Mouse (Mus musculus) megakaryocyte, embryonic 14.5 days (primary cell): Measurements from ENCODE around the gene Rhobtb1. TPM values are rescaled to one million over a fixed set of nuclear protein-coding genes. Genes with fewer than 3 reads are reported as not detected.

Experiments
- H3K27me3 ChIP-seq: replicated peaks from 2 replicates; pipeline ENCODE3; 2012; ENCODE audit warnings: inconsistent platforms
- H3K36me3 ChIP-seq: replicated peaks from 2 replicates; pipeline ENCODE3; 2012; ENCODE audit warnings: low read length, inconsistent platforms, mixed read lengths
- H3K4me1 ChIP-seq: 2 replicates; pipeline ENCODE4 v1.6.1; 2012; ENCODE audit warnings: inconsistent platforms
- H3K4me3 ChIP-seq: replicated peaks from 2 replicates; pipeline ENCODE3; 2012; ENCODE audit warnings: moderate library complexity, mild to moderate bottlenecking, inconsistent platforms
- H3K9me3 ChIP-seq: 2 replicates; pipeline ENCODE4 v1.6.1; 2012; ENCODE audit warnings: inconsistent platforms
- FLI1 ChIP-seq: IDR thresholded peaks from 2 replicates; pipeline ENCODE4 v1.6.1; 2012; ENCODE audit warnings: low read length, inconsistent platforms, mixed read lengths
- GATA1 ChIP-seq: IDR thresholded peaks from 3 replicates; pipeline ENCODE4 v1.6.1; 2012; ENCODE audit warnings: mixed read lengths, low read length, inconsistent platforms, borderline replicate concordance
- polyA plus RNA-seq: library from polyadenylated mRNA; stranded (reverse); fragments of >175 nt; gene quantifications from 2 replicates; pipeline ENCODE4 v1.2.3, GENCODE M21; 2012; ENCODE audit warnings: low replicate concordance; ENCODE audit not compliant: insufficient read depth

Rhobtb1 gene
- polyA plus RNA-seq, 1 experiment, result 3.5 TPM

DNA sequence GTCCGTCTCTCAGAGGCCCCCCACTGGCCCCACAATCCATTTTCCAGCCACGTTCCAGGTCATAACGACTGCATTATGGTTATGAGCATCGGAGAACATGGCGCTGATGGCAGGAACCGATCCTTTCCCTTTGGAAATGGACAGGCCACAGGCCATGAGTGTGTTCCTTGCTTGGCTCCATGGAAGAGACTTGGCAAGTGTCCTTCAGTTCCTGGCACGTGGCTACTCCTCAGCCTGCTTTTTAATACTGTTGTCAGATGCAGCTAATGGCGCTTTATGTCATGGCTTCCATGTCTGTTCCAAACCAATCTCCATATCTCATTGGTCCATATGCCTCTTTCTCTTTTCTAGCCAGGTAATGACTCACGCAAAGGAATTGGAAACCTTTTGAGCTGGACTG lies 86.5 kb downstream of the Rhobtb1 start:
- Histone ChIP-seq H3K4me3 (no peak overlapping the region), H3K4me1 (peaks cover 6% of the 10 kb centered on the region), H3K27me3 (no peaks in the 10 kb centered on the region), H3K36me3 (peaks cover 40% of the 10 kb centered on the region), H3K9me3 (peaks cover 14% of the 10 kb centered on the region; the same call in 1 of the 2 replicates)
- TF ChIP-seq FLI1 (no peak), GATA1 (no peak)

DNA sequence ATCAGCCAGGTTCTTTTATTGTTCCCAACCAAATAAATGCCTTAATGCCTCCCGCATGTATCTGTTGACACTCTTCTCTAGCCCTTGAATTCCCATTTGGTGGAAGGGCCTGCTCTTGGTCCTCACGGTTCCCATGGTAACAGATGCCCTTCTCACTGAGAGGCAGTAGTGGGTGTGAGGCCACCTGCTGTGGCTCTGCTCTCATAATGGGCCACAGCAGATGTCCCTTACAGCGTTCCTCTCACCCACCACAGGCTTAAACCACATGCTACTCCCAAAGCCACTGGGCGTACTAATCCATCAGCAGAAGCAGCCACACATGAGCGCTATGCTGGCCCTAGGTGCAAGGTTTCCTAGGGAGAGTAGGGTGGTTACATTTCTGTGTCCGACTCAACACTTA lies 87.1 kb downstream of the Rhobtb1 start:
- peaks cover 40% of the 10 kb centered on the region for H3K36me3 ChIP-seq
- no peaks in the 10 kb centered on the region for H3K27me3 ChIP-seq
- no peak overlapping the region for H3K4me3 ChIP-seq
- TF ChIP-seq FLI1 (no peak), GATA1 (no peak)
- peaks cover 14% of the 10 kb centered on the region; the same call in 1 of the 2 replicates for H3K9me3 ChIP-seq
- peaks cover 12% of the 10 kb centered on the region for H3K4me1 ChIP-seq

DNA sequence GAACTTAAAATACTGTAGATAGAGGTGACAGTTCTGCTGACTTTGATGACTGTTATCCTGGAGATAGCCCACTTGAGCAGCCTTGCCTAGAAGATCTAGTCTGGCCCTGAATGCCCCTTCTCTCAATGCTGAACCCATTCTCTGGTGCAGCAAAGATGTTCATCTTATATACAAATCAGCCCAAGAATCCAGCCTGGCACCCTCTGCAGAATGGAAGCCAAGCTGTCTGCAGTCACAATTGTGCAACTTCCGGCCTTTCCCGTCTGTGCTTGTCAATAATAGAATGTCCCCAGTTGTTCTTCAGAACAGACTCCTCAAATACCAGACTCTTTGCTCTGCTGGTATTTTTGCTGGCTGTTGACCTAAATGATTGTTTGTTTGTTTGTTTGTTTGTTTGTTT lies 89.3 kb downstream of the Rhobtb1 start:
- Histone ChIP-seq H3K9me3 (peaks cover 14% of the 10 kb centered on the region; the same call in 1 of the 2 replicates), H3K27me3 (peaks cover 2% of the 10 kb centered on the region), H3K4me1 (peaks cover 28% of the 10 kb centered on the region), H3K36me3 (peaks cover 40% of the 10 kb centered on the region), H3K4me3 (no peak overlapping the region)
- TF ChIP-seq GATA1, result no peak

DNA sequence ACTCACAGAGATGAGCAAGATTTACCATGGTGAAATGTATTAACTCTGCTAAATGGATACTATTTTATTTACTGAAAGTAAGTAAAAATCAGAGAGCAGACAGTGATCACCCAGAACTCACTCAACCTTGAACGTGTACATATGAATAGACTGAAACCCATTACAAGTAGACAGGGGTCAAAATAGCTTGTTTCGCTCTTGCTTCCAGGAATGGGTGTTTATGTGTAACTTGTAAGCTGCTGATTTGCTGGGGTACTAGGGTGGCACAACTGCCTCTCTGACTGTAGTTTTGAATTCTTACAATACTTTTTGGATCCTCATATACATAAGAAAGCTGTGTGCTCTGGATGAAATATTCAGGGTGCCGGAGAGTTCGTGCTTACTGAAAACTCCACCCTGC lies 93.9 kb downstream of the Rhobtb1 start:
- H3K4me1 ChIP-seq, result peaks cover 41% of the 10 kb centered on the region
- peaks cover 27% of the 10 kb centered on the region for H3K36me3 ChIP-seq
- no peak overlapping the region for H3K4me3 ChIP-seq
- peaks cover 2% of the 10 kb centered on the region for H3K27me3 ChIP-seq
- peaks cover 5% of the 10 kb centered on the region; the same call in 1 of the 2 replicates for H3K9me3 ChIP-seq
- TF ChIP-seq FLI1, result no peak

DNA sequence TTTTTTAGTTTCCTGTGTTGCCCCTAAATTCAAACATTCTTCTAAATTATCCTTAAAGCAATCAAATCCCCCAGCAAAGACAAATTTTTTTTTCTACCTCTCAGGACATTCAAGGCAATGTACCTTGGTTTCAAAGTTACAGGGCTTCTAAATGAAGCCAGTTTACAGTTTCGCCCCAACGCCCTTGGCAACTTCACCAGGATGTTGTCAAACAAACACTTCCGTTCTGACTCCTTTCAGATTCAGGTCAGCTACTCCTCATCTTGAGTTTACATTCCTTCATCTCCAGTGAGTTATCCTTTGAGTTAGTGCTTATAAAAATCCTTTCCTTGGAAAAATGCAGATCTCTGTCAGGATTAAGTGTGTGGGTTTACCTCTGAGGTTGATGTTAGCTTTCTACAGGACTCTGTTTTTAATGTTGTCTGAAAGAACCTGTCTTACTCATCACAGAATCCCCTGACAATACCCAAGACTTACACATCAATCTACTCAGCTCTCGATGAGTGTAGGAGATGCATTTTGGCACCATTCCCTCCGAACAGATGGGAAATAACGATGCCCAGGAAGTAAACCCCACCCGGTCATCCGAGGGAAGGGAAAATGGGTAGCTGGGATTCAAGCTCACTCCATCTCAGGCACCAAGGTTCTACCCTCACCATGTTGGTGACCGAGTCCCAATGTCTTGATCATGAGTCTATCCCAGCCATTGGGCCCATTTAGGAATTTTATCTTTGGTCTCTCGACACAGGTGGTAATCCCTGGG lies 94.9 kb downstream of the Rhobtb1 start:
- H3K27me3 ChIP-seq, result peaks cover 2% of the 10 kb centered on the region
- H3K9me3 ChIP-seq, result peaks cover 5% of the 10 kb centered on the region; the same call in 1 of the 2 replicates
- H3K36me3 ChIP-seq, result peaks cover 33% of the 10 kb centered on the region
- H3K4me1 ChIP-seq, result peaks cover 41% of the 10 kb centered on the region
- TF ChIP-seq GATA1, result no peak
- no peak for TF ChIP-seq FLI1
- no peak overlapping the region for H3K4me3 ChIP-seq

DNA sequence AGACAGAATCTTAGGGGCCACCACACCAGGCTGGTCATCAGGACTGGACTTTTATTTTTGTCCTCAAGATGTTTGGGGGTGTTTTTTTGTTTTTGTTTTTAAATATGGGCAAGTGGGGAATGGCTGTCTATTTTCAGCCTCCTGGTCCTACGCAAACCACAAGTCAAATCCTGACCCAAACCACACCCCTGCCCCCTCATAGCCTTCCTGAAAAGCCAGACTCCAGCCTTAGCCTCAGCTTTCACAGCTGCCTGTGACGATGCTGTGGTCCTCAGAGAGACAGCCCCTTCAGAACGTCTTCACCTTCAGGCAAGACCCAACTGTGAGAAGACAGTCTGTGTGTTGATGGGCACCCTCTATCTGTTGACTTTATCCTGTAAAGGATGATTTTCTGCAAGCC lies 95.5 kb downstream of the Rhobtb1 start:
- TF ChIP-seq FLI1 (no peak), GATA1 (no peak)
- peaks cover 41% of the 10 kb centered on the region for H3K4me1 ChIP-seq
- peak overlapping the region; percentile 83 for H3K4me3 ChIP-seq
- peaks cover 38% of the 10 kb centered on the region for H3K36me3 ChIP-seq
- H3K27me3 ChIP-seq, result peaks cover 2% of the 10 kb centered on the region
- peaks cover 4% of the 10 kb centered on the region; the same call in 1 of the 2 replicates for H3K9me3 ChIP-seq

DNA sequence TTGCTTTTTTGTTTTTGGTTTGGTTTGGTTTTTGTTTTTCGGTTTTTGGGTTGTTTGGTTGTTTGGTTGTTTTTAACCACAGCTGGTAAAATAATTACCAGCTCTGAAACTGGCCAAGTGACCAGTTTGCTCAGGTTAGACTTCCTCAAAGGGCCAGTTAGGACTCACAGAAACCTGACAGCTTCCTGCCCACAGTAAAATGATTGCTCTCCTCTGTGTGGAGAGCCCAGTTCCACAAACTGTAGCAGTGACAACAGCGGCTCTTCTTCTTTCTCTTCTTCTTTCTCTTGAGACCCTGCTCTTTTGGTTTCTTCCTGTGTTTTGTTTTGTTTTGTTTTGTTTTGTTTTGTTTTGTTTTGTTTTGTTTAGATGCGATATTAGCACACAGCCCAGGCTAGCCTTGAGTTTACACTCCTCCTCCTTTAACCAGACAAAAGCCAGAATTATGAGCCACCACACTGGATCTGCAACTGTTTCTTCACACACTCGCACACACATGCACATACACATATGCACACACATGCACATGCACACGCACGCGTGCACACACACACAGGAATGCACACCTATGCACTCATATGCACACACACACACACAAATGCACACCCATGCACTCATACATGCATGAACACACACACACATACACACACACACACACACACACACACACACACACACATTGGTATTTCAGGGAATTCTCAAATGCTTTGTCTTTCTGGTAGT lies 96.2 kb downstream of the Rhobtb1 start:
- Histone ChIP-seq H3K9me3 (no peaks in the 10 kb centered on the region), H3K27me3 (peaks cover 2% of the 10 kb centered on the region), H3K4me1 (peaks cover 46% of the 10 kb centered on the region), H3K36me3 (peaks cover 40% of the 10 kb centered on the region), H3K4me3 (peak overlapping the region; percentile 80)
- TF ChIP-seq GATA1 (no peak), FLI1 (no peak)

DNA sequence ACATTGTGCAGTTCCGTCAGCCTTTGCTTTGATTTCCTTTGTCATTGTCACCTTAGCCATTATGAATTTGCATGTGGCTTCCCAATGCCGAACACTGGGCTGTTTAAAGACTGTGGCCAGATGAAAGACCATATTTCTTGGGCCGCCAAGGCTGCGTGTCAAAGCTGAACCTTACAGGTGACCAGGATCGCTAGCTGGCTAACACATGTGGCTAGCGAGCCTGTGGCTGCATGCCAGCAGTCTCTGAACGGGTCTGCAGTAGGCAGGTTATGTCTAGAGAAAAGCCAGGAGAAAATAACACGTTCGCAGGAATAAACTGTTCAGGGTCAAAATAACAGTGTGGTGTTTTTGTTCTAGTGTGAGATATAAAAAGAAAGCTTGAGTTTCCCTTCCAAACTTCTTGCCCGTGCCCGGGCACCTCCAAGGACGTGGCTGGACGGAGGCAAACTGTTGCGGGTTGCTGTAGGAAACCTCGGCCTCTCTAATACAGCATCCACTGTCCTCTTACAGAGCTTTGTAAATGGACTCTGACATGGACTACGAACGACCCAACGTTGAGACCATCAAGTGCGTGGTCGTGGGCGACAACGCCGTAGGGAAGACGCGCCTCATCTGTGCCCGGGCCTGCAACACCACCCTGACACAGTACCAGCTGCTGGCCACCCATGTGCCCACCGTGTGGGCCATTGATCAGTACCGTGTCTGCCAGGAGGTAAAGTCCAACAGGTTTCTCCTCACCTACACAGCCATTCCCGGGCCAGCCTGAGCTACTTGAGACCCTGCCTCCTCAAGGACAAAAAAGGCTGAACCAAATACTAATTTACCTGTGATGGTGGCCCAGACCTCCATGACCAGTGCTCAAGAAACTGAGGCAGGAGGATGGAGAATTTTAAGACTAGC lies 97.3 kb downstream of the Rhobtb1 start:
- peaks cover 43% of the 10 kb centered on the region for H3K4me1 ChIP-seq
- H3K36me3 ChIP-seq, result peaks cover 48% of the 10 kb centered on the region
- H3K4me3 ChIP-seq, result no peak overlapping the region
- H3K27me3 ChIP-seq, result peaks cover 2% of the 10 kb centered on the region
- no peaks in the 10 kb centered on the region for H3K9me3 ChIP-seq
- no peak for TF ChIP-seq GATA1

DNA sequence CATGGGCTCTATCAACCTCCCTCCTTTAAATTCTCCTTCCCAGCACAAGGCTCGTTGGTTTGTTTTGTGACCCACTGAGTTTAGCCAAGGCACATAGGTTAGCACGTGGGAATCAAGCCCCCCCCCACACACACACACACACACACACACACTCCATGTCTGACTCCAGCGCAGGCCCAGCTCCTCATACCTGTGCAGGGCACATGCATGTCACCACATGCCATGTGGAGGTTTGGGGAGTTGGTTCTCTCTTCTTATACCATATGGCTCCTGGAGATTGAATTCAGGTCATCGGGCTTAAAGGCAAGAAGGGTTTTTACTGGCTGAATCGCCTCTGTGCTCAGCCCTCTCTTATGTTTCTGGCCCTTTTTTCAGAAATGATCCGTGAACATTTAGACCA lies 100.0 kb downstream of the Rhobtb1 start:
- Histone ChIP-seq H3K27me3 (no peaks in the 10 kb centered on the region), H3K4me3 (no peak overlapping the region), H3K36me3 (peaks cover 65% of the 10 kb centered on the region), H3K4me1 (peaks cover 51% of the 10 kb centered on the region), H3K9me3 (no peaks in the 10 kb centered on the region)
- TF ChIP-seq FLI1 (no peak), GATA1 (no peak)
